Mouse (Mus musculus): ENCODE measurements at regions not wholly inside any gene's neighbourhood (a gene's known extent, or its start where the extent isn't known, plus 50 kb on each side); places are given as distances from the start of the nearest gene placed in this dataset.
A peak's percentile ranks its signal among the peaks of the same experiment; 100 is the strongest.

- TF ChIP-seq CTCF (IDR thresholded peaks at IDR 0.05; ENCODE audit: low read depth), result no peak
- H3K36me3 ChIP-seq (ENCODE audit: insufficient read depth, low read length), result no peaks in the 10 kb centered on the region
- no peak overlapping the region for H3K9ac ChIP-seq (replicated peaks; ENCODE audit: low read length)
- H3K27ac ChIP-seq, result 0 out of 2 replicates have a peak overlapping the region, but pooled peaks have one; percentile 13
- no peaks in the 10 kb centered on the region for H3K4me1 ChIP-seq (ENCODE audit: insufficient read depth, low read length)
- 52% methylated on average over 15 of the region's 15 CpGs for WGBS
- ATAC-seq (peak; percentile 61; the same call in 1 of the 2 replicates), DNase-seq (ENCODE audit: low spot score) (no peak)
- no peaks in the 10 kb centered on the region for H3K9me3 ChIP-seq (ENCODE audit: low read length)
- H3K4me2 ChIP-seq (ENCODE audit: low read depth, low read length), result no peak overlapping the region
- H3K27me3 ChIP-seq (ENCODE audit: insufficient read depth, low read length), result no peaks in the 10 kb centered on the region
- H3K4me3 ChIP-seq (ENCODE audit: low read length), result no peak overlapping the region
These were observed 52.9 kb upstream of the Zfp423 start for GRCm38 (mm10) chr8:88012177-88012825.

- no peaks in the 10 kb centered on the region for H3K4me1 ChIP-seq (ENCODE audit: insufficient read depth, low read length)
- 36% methylated on average over 3 of the region's 3 CpGs for WGBS
- H3K36me3 ChIP-seq (ENCODE audit: insufficient read depth, low read length), result no peaks in the 10 kb centered on the region
- no peak overlapping the region for H3K4me2 ChIP-seq (ENCODE audit: low read depth, low read length)
- DNase-seq (ENCODE audit: low spot score), result peak; percentile 25
- H3K27me3 ChIP-seq (ENCODE audit: insufficient read depth, low read length), result no peaks in the 10 kb centered on the region
- no peak overlapping the region for H3K4me3 ChIP-seq (ENCODE audit: low read length)
- no peaks in the 10 kb centered on the region for H3K9me3 ChIP-seq (ENCODE audit: low read length)
- no peak overlapping the region for H3K9ac ChIP-seq (replicated peaks; ENCODE audit: low read length)
- peak; percentile 65 for TF ChIP-seq CTCF (IDR thresholded peaks at IDR 0.05; ENCODE audit: low read depth)
- 0 out of 2 replicates have a peak, but pooled peaks have one; percentile 10 for ATAC-seq
- H3K27ac ChIP-seq, result no peak overlapping the region
These were observed 51.2 kb upstream of the Zfp423 start for GRCm38 (mm10) chr8:88010566-88010965.

GRCm38 (mm10) chr8:88009878-88010277 is 50.5 kb upstream of the Zfp423 start:
- ATAC-seq (no peak), DNase-seq (ENCODE audit: low spot score) (no peak)
- Histone ChIP-seq H3K27ac (no peak overlapping the region), H3K9me3 (ENCODE audit: low read length) (no peaks in the 10 kb centered on the region), H3K4me2 (ENCODE audit: low read depth, low read length) (no peak overlapping the region), H3K9ac (replicated peaks; ENCODE audit: low read length) (no peak overlapping the region), H3K4me3 (ENCODE audit: low read length) (no peak overlapping the region), H3K4me1 (ENCODE audit: insufficient read depth, low read length) (no peaks in the 10 kb centered on the region), H3K27me3 (ENCODE audit: insufficient read depth, low read length) (no peaks in the 10 kb centered on the region), H3K36me3 (ENCODE audit: insufficient read depth, low read length) (no peaks in the 10 kb centered on the region)
- no peak for TF ChIP-seq CTCF (IDR thresholded peaks at IDR 0.05; ENCODE audit: low read depth)
- 61% methylated on average over 3 of the region's 3 CpGs for WGBS
